ENCODE assay signal across 11 mouse cellular contexts in genomic region chr8:126013646-126014045, GRCm38 (mm10).
"Had no signal": no experiment of that assay in that cellular context is flagged by ENCODE, and none has a peak within 500 bp of the region (broad histone marks: within the 10 kb centered on the region; RNA-seq: fewer than 3 reads in every experiment).

No protein-coding gene starts in this region.

- DNase-seq: kidney, postnatal 25 days; layer of hippocampus, adult 9-11 months; liver, embryonic 13.5 days; lung, adult 2 months; thymus, adult 18-20 months; thymus, postnatal 36 days had no signal

- H3K27me3 ChIP-seq: liver, embryonic 13.5 days; megakaryocyte, embryonic 14.5 days; midbrain, embryonic 13.5 days had no signal

- H3K4me3 ChIP-seq: layer of hippocampus, adult 2 months; liver, embryonic 13.5 days; megakaryocyte, embryonic 14.5 days; midbrain, embryonic 10.5 days; midbrain, embryonic 13.5 days had no signal

- H3K27ac ChIP-seq: kidney, postnatal 0 days; layer of hippocampus, adult 2 months; liver, embryonic 13.5 days; midbrain, embryonic 10.5 days; midbrain, embryonic 13.5 days had no signal

- H3K4me1 ChIP-seq: liver, embryonic 13.5 days; megakaryocyte, embryonic 14.5 days; midbrain, embryonic 10.5 days; midbrain, embryonic 13.5 days had no signal
